Mouse (Mus musculus): ENCODE results near the gene Rabl3.

Gene Rabl3

GRCm38 (mm10) chr16:37598463-37598862 lies 58.8 kb downstream of the Rabl3 start:
- no peak for DNase-seq (ENCODE audit: low read depth)

- no peak for DNase-seq (ENCODE audit: low read depth)
Measured at GRCm38 (mm10) chr16:37599326-37599725, 59.6 kb downstream of the Rabl3 start.

GRCm38 (mm10) chr16:37603431-37603830 lies 63.7 kb downstream of the Rabl3 start:
- DNase-seq (ENCODE audit: low read depth), result peak; percentile 54

GRCm38 (mm10) chr16:37604243-37604642 lies 64.6 kb downstream of the Rabl3 start:
- no peak for DNase-seq (ENCODE audit: low read depth)

GRCm38 (mm10) chr16:37610333-37610732 lies 70.6 kb downstream of the Rabl3 start:
- no peak for DNase-seq (ENCODE audit: low read depth)

GRCm38 (mm10) chr16:37611072-37611471 lies 71.4 kb downstream of the Rabl3 start:
- DNase-seq (ENCODE audit: low read depth), result no peak

DNA sequence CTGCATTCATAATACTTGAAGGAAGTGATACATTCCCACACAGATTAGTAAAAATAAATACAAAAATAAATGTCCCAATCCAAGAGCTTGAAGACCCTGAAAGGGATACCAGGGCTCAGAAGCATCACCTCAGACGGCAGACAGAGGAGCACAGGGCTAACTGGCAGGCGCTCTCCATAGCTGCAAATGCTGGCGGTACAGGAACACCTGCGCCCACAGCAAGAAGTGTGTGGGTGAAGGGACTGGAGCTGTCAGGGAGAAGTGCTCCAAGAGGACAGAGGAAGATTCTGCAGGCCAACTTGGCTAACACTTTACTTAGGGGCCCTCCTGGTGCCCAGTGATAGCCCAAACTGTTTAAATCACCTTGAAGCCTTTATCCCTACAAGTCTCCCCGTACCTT lies 72.3 kb downstream of the Rabl3 start:
- no peak for DNase-seq (ENCODE audit: low read depth)

DNA sequence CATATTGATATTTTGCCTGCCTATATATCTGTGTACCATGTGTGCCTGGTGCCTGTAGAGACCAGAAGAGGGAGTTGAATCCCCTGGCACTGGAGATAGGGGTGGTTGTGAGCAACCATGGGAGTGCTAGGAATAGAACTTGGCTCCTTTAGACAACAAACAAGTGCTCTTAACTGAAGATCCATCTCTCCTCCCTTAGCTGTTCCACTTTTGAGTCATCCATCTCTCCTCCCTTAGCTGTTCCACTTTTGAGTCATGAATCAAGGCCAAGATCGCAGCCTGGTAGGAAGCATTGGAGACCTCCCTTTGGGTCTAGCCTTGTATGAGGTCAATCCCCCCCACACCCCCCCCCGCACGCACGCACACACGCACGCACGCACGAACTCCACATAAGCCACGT lies 74.9 kb downstream of the Rabl3 start:
- no peak for DNase-seq (ENCODE audit: low read depth)

DNA sequence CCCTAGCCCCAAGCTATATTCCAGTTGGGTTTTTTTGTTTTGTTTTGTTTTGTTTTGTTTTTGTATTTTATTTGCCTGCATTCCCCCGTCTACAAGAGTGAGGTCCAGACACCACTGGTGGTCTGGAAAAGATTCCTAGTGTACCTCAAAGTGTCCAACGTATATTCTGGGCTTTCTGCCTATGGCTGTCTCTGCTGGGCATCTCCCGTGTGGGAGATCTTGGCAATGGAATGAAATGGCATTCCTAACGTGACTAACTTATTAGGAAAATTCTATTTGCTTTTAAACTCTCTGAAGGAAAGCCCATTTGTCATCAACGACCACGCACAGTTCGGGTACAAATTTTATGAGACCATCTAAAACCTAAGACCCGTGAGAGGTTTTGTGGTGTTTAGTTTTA lies 75.7 kb downstream of the Rabl3 start:
- DNase-seq (ENCODE audit: low read depth), result no peak

- no peak for DNase-seq (ENCODE audit: low read depth)
Measured at GRCm38 (mm10) chr16:37616104-37616503, 76.4 kb downstream of the Rabl3 start.

GRCm38 (mm10) chr16:37617695-37618094 lies 78.0 kb downstream of the Rabl3 start:
- DNase-seq (ENCODE audit: low read depth), result no peak
